Mouse (Mus musculus) monocyte, adult 5-6 weeks (primary cell): Measurements from ENCODE around the gene Mrgprx2. TPM values are rescaled to one million over a fixed set of nuclear protein-coding genes. Genes with fewer than 3 reads are reported as not detected.
"Not testable (repeated sequence)": the region's sequence is repeated elsewhere in the genome, so short reads cannot be mapped to it uniquely, and the experiment has no call there.

Experiments
- ATAC-seq: fragments of 153-309, 156-312 bp; replicated peaks from 2 replicates; pipeline ENCODE4 v1.8.0; 2017; ENCODE audit warnings: mild to moderate bottlenecking; ENCODE audit not compliant: low TSS enrichment, insufficient number of reproducible peaks, severe bottlenecking, poor library complexity, low FRiP score
- total RNA-seq: library from RNA; stranded (forward); fragments of 200-1000, 200-491, 200-594 nt; gene quantifications from 3 replicates; pipeline ENCODE4 v1.2.3, GENCODE M21; 2017

Gene Mrgprx2
- not detected in 3 replicates for total RNA-seq

- ATAC-seq = no peak
These were observed at the start of gene Mrgprx2 for GRCm38 (mm10) chr7:48499221-48499620. TSS of gene Mrgprx2 (minus strand) at chr7:48499321.

- ATAC-seq = no peak
These were observed 42.9 kb downstream of the Mrgprx2 start, which contains the start of gene Mrgprb1 for GRCm38 (mm10) chr7:48456242-48456641. TSS of gene Mrgprb1 (minus strand) at chr7:48456342.

- no peak for ATAC-seq
These were observed 62.5 kb downstream of the Mrgprx2 start for GRCm38 (mm10) chr7:48436581-48436980.

- ATAC-seq = not testable (repeated sequence)
These were observed 63.2 kb downstream of the Mrgprx2 start for GRCm38 (mm10) chr7:48435936-48436335.

Other genes starting within 250 kb of the Mrgprx2 start
- not detected in 3 replicates for gene Mrgprb8, start 110.8 kb downstream of the Mrgprx2 start, total RNA-seq
- gene Mrgprb1, start 43.0 kb downstream of the Mrgprx2 start, total RNA-seq = not detected in 3 replicates
- not detected in 3 replicates for gene Mrgprb2, start 58.8 kb upstream of the Mrgprx2 start, total RNA-seq
- gene Mrgprb3, start 144.5 kb upstream of the Mrgprx2 start, total RNA-seq = not detected in 3 replicates